Comparison of ENCODE assay signal across 9 mouse cellular contexts in genomic region chr1:172026201-172026901, GRCm38 (mm10). TPM values are rescaled to one million over a fixed set of nuclear protein-coding genes. Genes with fewer than 3 reads are reported as not detected.
DNase-seq lines count a peak whose midpoint lies in the region; ATAC-seq and TF ChIP-seq lines count a peak whose summit lies in the region.
"Had no signal": no experiment of that assay in that cellular context is flagged by ENCODE, and none has a peak within 500 bp of the region (broad histone marks: within the 10 kb centered on the region; RNA-seq: fewer than 3 reads in every experiment).

No protein-coding gene starts in this region.

- H3K4me3 ChIP-seq in kidney, embryonic 15.5 days (replicated peaks), result peak overlapping the region; percentile 98
- peak overlapping the region; percentile 90 for H3K4me3 ChIP-seq in embryonic facial prominence, embryonic 11.5 days (ENCODE audit: low read depth, low read length)
- peak overlapping the region; percentile 76 for H3K4me3 ChIP-seq in hindbrain, postnatal 0 days (ENCODE audit: low read length)
- peak overlapping the region; percentile 88 for H3K4me3 ChIP-seq in midbrain, embryonic 13.5 days (replicated peaks)

- peaks cover 3% of the 10 kb centered on the region; the same call in 1 of the 2 replicates for H3K36me3 ChIP-seq in kidney, embryonic 15.5 days
- H3K36me3 ChIP-seq in embryonic facial prominence, embryonic 11.5 days (replicated peaks; ENCODE audit: control insufficient read depth, insufficient read depth, low read depth, low read length), result no peaks in the 10 kb centered on the region; the same call in 1 of the 2 replicates
- no peaks in the 10 kb centered on the region for H3K36me3 ChIP-seq in hindbrain, postnatal 0 days (ENCODE audit: insufficient read depth, low read length)
- H3K36me3 ChIP-seq in midbrain, embryonic 13.5 days, result peaks cover 9% of the 10 kb centered on the region

- no peak for TF ChIP-seq CTCF in hindbrain, postnatal 0 days (IDR thresholded peaks at IDR 0.05; ENCODE audit: low read depth)

- DNase-seq in kidney, adult 11 months, result no peak
- DNase-seq in Muller cell, postnatal 12 days (ENCODE audit: inconsistent ontology term), result peak; percentile 65
- DNase-seq in embryonic facial prominence, embryonic 11.5 days (ENCODE audit: low spot score), result peak; percentile 83
- DNase-seq in hindbrain, postnatal 0 days (ENCODE audit: low spot score), result peak; percentile 85
- DNase-seq in urinary bladder, postnatal 4 days (ENCODE audit: low spot score in 2 of 2), result no peak
- DNase-seq in left cerebral cortex, adult 8-10 months (ENCODE audit: low spot score in 2 of 2), result no peak

- H3K27ac ChIP-seq in kidney, embryonic 15.5 days, result peak overlapping the region; percentile 93
- H3K27ac ChIP-seq in embryonic facial prominence, embryonic 11.5 days (replicated peaks; ENCODE audit: low read depth, low read length), result peak overlapping the region; percentile 95
- peak overlapping the region; percentile 92 for H3K27ac ChIP-seq in hindbrain, postnatal 0 days
- peak overlapping the region; percentile 97 for H3K27ac ChIP-seq in midbrain, embryonic 13.5 days

- no peaks in the 10 kb centered on the region for H3K27me3 ChIP-seq in kidney, embryonic 15.5 days
- no peaks in the 10 kb centered on the region for H3K27me3 ChIP-seq in embryonic facial prominence, embryonic 11.5 days (ENCODE audit: control insufficient read depth, insufficient read depth, low read length)
- H3K27me3 ChIP-seq in hindbrain, postnatal 0 days (ENCODE audit: insufficient read depth, low read length), result no peaks in the 10 kb centered on the region
- H3K27me3 ChIP-seq in midbrain, embryonic 13.5 days, result no peaks in the 10 kb centered on the region

- H3K4me1 ChIP-seq in kidney, embryonic 15.5 days, result peaks cover 51% of the 10 kb centered on the region
- H3K4me1 ChIP-seq in embryonic facial prominence, embryonic 11.5 days (ENCODE audit: control insufficient read depth, insufficient read depth, low read length), result peaks cover 9% of the 10 kb centered on the region
- H3K4me1 ChIP-seq in hindbrain, postnatal 0 days (ENCODE audit: insufficient read depth, low read length), result peaks cover 26% of the 10 kb centered on the region
- H3K4me1 ChIP-seq in midbrain, embryonic 13.5 days (replicated peaks), result peaks cover 65% of the 10 kb centered on the region

- H3K9ac ChIP-seq in kidney, embryonic 15.5 days, result peak overlapping the region; percentile 92
- peak overlapping the region; percentile 96 for H3K9ac ChIP-seq in embryonic facial prominence, embryonic 11.5 days (replicated peaks; ENCODE audit: low read length)
- peak overlapping the region; percentile 80 for H3K9ac ChIP-seq in hindbrain, postnatal 0 days (replicated peaks; ENCODE audit: low read length)
- H3K9ac ChIP-seq in midbrain, embryonic 13.5 days (replicated peaks), result peak overlapping the region; percentile 97

- H3K4me2 ChIP-seq in kidney, embryonic 15.5 days, result peak overlapping the region; percentile 73
- H3K4me2 ChIP-seq in embryonic facial prominence, embryonic 11.5 days (ENCODE audit: low read depth, low read length), result peak overlapping the region; percentile 61
- H3K4me2 ChIP-seq in hindbrain, postnatal 0 days (ENCODE audit: low read depth, low read length), result peak overlapping the region; percentile 77
- peak overlapping the region; percentile 87 for H3K4me2 ChIP-seq in midbrain, embryonic 13.5 days (replicated peaks)

- 2% methylated on average over 23 of the region's 23 CpGs for WGBS in kidney, embryonic 15.5 days
- WGBS in embryonic facial prominence, embryonic 11.5 days, result 1% methylated on average over 23 of the region's 23 CpGs
- 1% methylated on average over 23 of the region's 23 CpGs for WGBS in hindbrain, postnatal 0 days
- 3% methylated on average over 23 of the region's 23 CpGs for WGBS in midbrain, embryonic 13.5 days

- ATAC-seq in kidney, embryonic 15.5 days (replicated peaks; ENCODE audit: low FRiP score), result peak; percentile 73
- peak; percentile 76 for ATAC-seq in embryonic facial prominence, embryonic 11.5 days (replicated peaks; ENCODE audit: insufficient number of reproducible peaks, low FRiP score, low TSS enrichment, low read depth)
- peak; percentile 82 for ATAC-seq in hindbrain, postnatal 0 days
- ATAC-seq in midbrain, embryonic 13.5 days, result peak; percentile 71

- no peaks in the 10 kb centered on the region for H3K9me3 ChIP-seq in kidney, embryonic 15.5 days (replicated peaks)
- H3K9me3 ChIP-seq in embryonic facial prominence, embryonic 11.5 days (replicated peaks; ENCODE audit: control insufficient read depth, low read length), result no peaks in the 10 kb centered on the region
- no peaks in the 10 kb centered on the region for H3K9me3 ChIP-seq in hindbrain, postnatal 0 days (ENCODE audit: low read length)
- H3K9me3 ChIP-seq in midbrain, embryonic 13.5 days, result no peaks in the 10 kb centered on the region

RNA-seq across cellular contexts. Expression of gene Vangl2, which starts 1.9 kb away (rescaled TPM):
- 17.3 and 17.6 TPM in 2 replicates for polyA plus RNA-seq in kidney, embryonic 15.5 days (2015; fragmentation: Nextera tagmentation; extraction: Ambion mirVana)
- polyA plus RNA-seq in embryonic facial prominence, embryonic 11.5 days (2014; fragmentation: Nextera tagmentation; extraction: Ambion mirVana), result 25.3 and 28.6 TPM in 2 replicates
- 86.6 and 117 TPM in 2 replicates for total RNA-seq in hindbrain, postnatal 0 days (2014; rRNA removed)
- 33.0 and 36.5 TPM in 2 replicates for polyA plus RNA-seq in hindbrain, postnatal 0 days (2015; fragmentation: Nextera tagmentation; extraction: Ambion mirVana)
- polyA plus RNA-seq in midbrain, embryonic 13.5 days (2015; fragmentation: Nextera tagmentation; extraction: Ambion mirVana), result 57.1 and 60.0 TPM in 2 replicates
- 10 to 100 TPM; 12.9 to 17.1 (median 15.9) TPM for total RNA-seq in left cerebral cortex, adult 8-10 months (2022)

RNA-seq across cellular contexts. Expression of gene Nhlh1, which starts 31.0 kb away (rescaled TPM):
- not detected in 2 replicates for polyA plus RNA-seq in kidney, embryonic 15.5 days (2015; fragmentation: Nextera tagmentation; extraction: Ambion mirVana)
- polyA plus RNA-seq in embryonic facial prominence, embryonic 11.5 days (2014; fragmentation: Nextera tagmentation; extraction: Ambion mirVana), result 4.6 and 6.5 TPM in 2 replicates
- 13.3 and 17.3 TPM in 2 replicates for total RNA-seq in hindbrain, postnatal 0 days (2014; rRNA removed)
- 2.3 and 2.4 TPM in 2 replicates for polyA plus RNA-seq in hindbrain, postnatal 0 days (2015; fragmentation: Nextera tagmentation; extraction: Ambion mirVana)
- polyA plus RNA-seq in midbrain, embryonic 13.5 days (2015; fragmentation: Nextera tagmentation; extraction: Ambion mirVana), result 7.7 and 8.9 TPM in 2 replicates
- under 1 TPM; 0.14 to 0.70 (median 0.24) TPM for total RNA-seq in left cerebral cortex, adult 8-10 months (2022)
- total RNA-seq: adrenal gland, postnatal 36 days had no signal

RNA-seq across cellular contexts. Expression of gene Copa, which starts 56.0 kb away (rescaled TPM):
- polyA plus RNA-seq in kidney, embryonic 15.5 days (2015; fragmentation: Nextera tagmentation; extraction: Ambion mirVana), result 221 and 237 TPM in 2 replicates
- 185 and 186 TPM in 2 replicates for polyA plus RNA-seq in embryonic facial prominence, embryonic 11.5 days (2014; fragmentation: Nextera tagmentation; extraction: Ambion mirVana)
- 189 and 191 TPM in 2 replicates for total RNA-seq in hindbrain, postnatal 0 days (2014; rRNA removed)
- polyA plus RNA-seq in hindbrain, postnatal 0 days (2015; fragmentation: Nextera tagmentation; extraction: Ambion mirVana), result 136 and 142 TPM in 2 replicates
- 190 and 202 TPM in 2 replicates for polyA plus RNA-seq in midbrain, embryonic 13.5 days (2015; fragmentation: Nextera tagmentation; extraction: Ambion mirVana)
- total RNA-seq in left cerebral cortex, adult 8-10 months (2022), result 100 to 1,000 TPM; 138 to 149 (median 144) TPM

RNA-seq across cellular contexts. Expression of gene Ncstn, which starts 56.2 kb away (rescaled TPM):
- 130 and 137 TPM in 2 replicates for polyA plus RNA-seq in kidney, embryonic 15.5 days (2015; fragmentation: Nextera tagmentation; extraction: Ambion mirVana)
- polyA plus RNA-seq in embryonic facial prominence, embryonic 11.5 days (2014; fragmentation: Nextera tagmentation; extraction: Ambion mirVana), result 85.6 and 89.2 TPM in 2 replicates
- total RNA-seq in hindbrain, postnatal 0 days (2014; rRNA removed), result 77.5 and 86.9 TPM in 2 replicates
- polyA plus RNA-seq in hindbrain, postnatal 0 days (2015; fragmentation: Nextera tagmentation; extraction: Ambion mirVana), result 95.0 and 101 TPM in 2 replicates
- polyA plus RNA-seq in midbrain, embryonic 13.5 days (2015; fragmentation: Nextera tagmentation; extraction: Ambion mirVana), result 126 and 129 TPM in 2 replicates
- 10 to 100 TPM; 62.4 to 69.8 (median 64.3) TPM for total RNA-seq in left cerebral cortex, adult 8-10 months (2022)

Comparison
In these comparisons a context has a peak if more than half of its experiments do, and no peak if none do; other contexts are left out.
1. DNase-seq: peak in Muller cell, postnatal 12 days (single experiment), embryonic facial prominence, embryonic 11.5 days (single experiment) and hindbrain, postnatal 0 days (single experiment); none in kidney, adult 11 months (single experiment), urinary bladder, postnatal 4 days (0 of 2) and left cerebral cortex, adult 8-10 months (0 of 2).
2. Peak in every context shown above with its lines, with median percentiles within 50 percentile points of each other: ATAC-seq, H3K27ac ChIP-seq, H3K4me2 ChIP-seq, H3K4me3 ChIP-seq and H3K9ac ChIP-seq.